Comparison of ENCODE assay signal across 7 mouse cellular contexts in genomic region chr15:97831987-97832640, GRCm38 (mm10). TPM values are rescaled to one million over a fixed set of nuclear protein-coding genes. Genes with fewer than 3 reads are reported as not detected.
DNase-seq lines count a peak whose midpoint lies in the region; ATAC-seq and TF ChIP-seq lines count a peak whose summit lies in the region.

No protein-coding gene starts in this region.

- H3K9ac ChIP-seq in kidney, embryonic 15.5 days = peak overlapping the region; percentile 97

- no peaks in the 10 kb centered on the region for H3K9me3 ChIP-seq in E14TG2a.4 (ENCODE audit: low read length)
- no peaks in the 10 kb centered on the region for H3K9me3 ChIP-seq in kidney, embryonic 15.5 days (replicated peaks)

- peaks cover 70% of the 10 kb centered on the region for H3K27me3 ChIP-seq in E14TG2a.4 (ENCODE audit: insufficient read depth, low read length)
- H3K27me3 ChIP-seq in kidney, embryonic 15.5 days = no peaks in the 10 kb centered on the region

- H3K4me3 ChIP-seq in E14TG2a.4 (replicated peaks; ENCODE audit: low read length) = peak overlapping the region; percentile 78
- H3K4me3 ChIP-seq in kidney, embryonic 15.5 days (replicated peaks) = peak overlapping the region; percentile 88

- peak; percentile 38 for ATAC-seq in kidney, embryonic 15.5 days (replicated peaks; ENCODE audit: low FRiP score)

- TF ChIP-seq CTCF in E14TG2a.4 (conservative IDR thresholded peaks at IDR 0.05; ENCODE audit: low read length) = no peak

- H3K36me3 ChIP-seq in E14TG2a.4 (ENCODE audit: insufficient read depth, low read length) = no peaks in the 10 kb centered on the region
- no peaks in the 10 kb centered on the region for H3K36me3 ChIP-seq in kidney, embryonic 15.5 days

- H3K27ac ChIP-seq in kidney, embryonic 15.5 days = peak overlapping the region; percentile 97

- H3K4me1 ChIP-seq in E14TG2a.4 (replicated peaks; ENCODE audit: low read depth, low read length) = peaks cover 54% of the 10 kb centered on the region
- H3K4me1 ChIP-seq in kidney, embryonic 15.5 days = peaks cover 70% of the 10 kb centered on the region

- peak; percentile 85 for DNase-seq in NIH3T3 (ENCODE audit: low read depth)
- peak; percentile 65 to 79 for DNase-seq in heart, adult 18-20 months
- DNase-seq in lung, postnatal 14 days = peak; percentile 67
- peak; percentile 52 for DNase-seq in testis, postnatal 14 days (ENCODE audit: low spot score)
- DNase-seq in frontal cortex, adult 2 months (ENCODE audit: extremely low spot score in 1 of 2, low spot score in 1 of 2) = no peak

- 5% methylated on average over 10 of the region's 10 CpGs for WGBS in kidney, embryonic 15.5 days

- H3K4me2 ChIP-seq in kidney, embryonic 15.5 days = peak overlapping the region; percentile 87

RNA-seq across cellular contexts. Expression of gene Hdac7, which starts 12.2 kb away (rescaled TPM):
- 10 to 100 TPM; 19.3 to 26.3 TPM for total RNA-seq in heart, adult 18-20 months (2021)
- polyA plus RNA-seq in kidney, embryonic 15.5 days (2015; fragmentation: Nextera tagmentation; extraction: Ambion mirVana) = 29.9 and 35.2 TPM in 2 replicates
- 50.2 and 57.5 TPM in 2 replicates for polyA plus RNA-seq in frontal cortex, adult 2 months (2012; rRNA removed)

RNA-seq across cellular contexts. Expression of gene Slc48a1, which starts 53.8 kb away (rescaled TPM):
- total RNA-seq in heart, adult 18-20 months (2021) = 10 to 100 TPM; 57.9 to 69.7 TPM
- polyA plus RNA-seq in kidney, embryonic 15.5 days (2015; fragmentation: Nextera tagmentation; extraction: Ambion mirVana) = 57.5 and 58.8 TPM in 2 replicates
- polyA plus RNA-seq in frontal cortex, adult 2 months (2012; rRNA removed) = 107 and 117 TPM in 2 replicates

Comparison
In these comparisons a context has a peak if more than half of its experiments do, and no peak if none do; other contexts are left out.
1. DNase-seq: peak in NIH3T3 (single experiment), heart, adult 18-20 months (2 of 2), lung, postnatal 14 days (single experiment) and testis, postnatal 14 days (single experiment); none in frontal cortex, adult 2 months (0 of 2).